Mouse (Mus musculus) CH12.LX (cell line): ENCODE results near the gene Tbx5. TPM values are rescaled to one million over a fixed set of nuclear protein-coding genes. Genes with fewer than 3 reads are reported as not detected.

ENCODE experiments used
- DNase-seq: peaks from one replicate; pipeline ENCODE4 v3.0.0-alpha.2; 2013; ENCODE audit errors: extremely low read depth
- H3K27ac ChIP-seq: 2 replicates; pipeline ENCODE4 v1.5.1; 2012; ENCODE audit warnings: low read depth, mild to moderate bottlenecking, control low read depth, moderate library complexity; ENCODE audit not compliant: insufficient read depth
- H3K27me3 ChIP-seq: replicated peaks from 2 replicates; pipeline ENCODE3; 2012; ENCODE audit warnings: inconsistent platforms
- H3K36me3 ChIP-seq, 2 experiments: replicated peaks in 1 of 2; 2 replicates each; pipeline versions ENCODE3 to v1.6.1; 2012; ENCODE audit warnings: inconsistent platforms in 1 of 2, low read length in 1 of 2, mild to moderate bottlenecking in 1 of 2, mixed read lengths in 1 of 2, moderate library complexity in 1 of 2; ENCODE audit not compliant: control insufficient read depth in 1 of 2, insufficient read depth in 1 of 2
- H3K4me1 ChIP-seq, 2 experiments: 2 replicates each; pipeline ENCODE4 v1.6.1; 2012; ENCODE audit warnings: inconsistent platforms in 1 of 2, moderate library complexity in 1 of 2; ENCODE audit not compliant: insufficient read depth in 2 of 2, control insufficient read depth in 1 of 2
- H3K4me2 ChIP-seq: 2 replicates; pipeline ENCODE4 v1.6.1; 2012; ENCODE audit warnings: low read depth, mild to moderate bottlenecking, control low read depth; ENCODE audit not compliant: poor library complexity, insufficient read depth, severe bottlenecking
- H3K4me3 ChIP-seq, 3 experiments: fragments of 150-350 bp in 1 of 3; sonication (generic) in 1 of 3; replicated peaks in 1 of 3; 2 replicates each; pipeline versions ENCODE3 to v1.5.1; 2011 to 2012; ENCODE audit warnings: low read depth in 2 of 3, low read length in 2 of 3, mild to moderate bottlenecking in 2 of 3, moderate library complexity in 2 of 3, control low read depth in 1 of 3, improper control_type of control experiment in 1 of 3, inconsistent platforms in 1 of 3, mixed read lengths in 1 of 3; ENCODE audit not compliant: poor library complexity in 1 of 3
- H3K79me2 ChIP-seq: replicated peaks from 2 replicates; pipeline ENCODE4 v1.6.1; 2012; ENCODE audit warnings: mild to moderate bottlenecking, moderate library complexity; ENCODE audit not compliant: control insufficient read depth, poor library complexity, insufficient read depth, severe bottlenecking; ENCODE audit errors: extremely low read depth
- H3K9ac ChIP-seq: 2 replicates; pipeline ENCODE4 v1.6.1; 2012; ENCODE audit warnings: low read depth, mild to moderate bottlenecking, control low read depth, moderate library complexity; ENCODE audit not compliant: insufficient read depth
- H3K9me3 ChIP-seq: replicated peaks from 2 replicates; pipeline ENCODE3; 2012; ENCODE audit warnings: low read length, inconsistent platforms, mixed read lengths
- BHLHE40 ChIP-seq: IDR thresholded peaks from 2 replicates; pipeline ENCODE4 v1.6.1; 2011; ENCODE audit warnings: mild to moderate bottlenecking, low read depth, low read length, improper control_type of control experiment
- CHD2 ChIP-seq: IDR thresholded peaks from 2 replicates; pipeline ENCODE4 v1.6.1; 2011; ENCODE audit warnings: low read length, improper control_type of control experiment
- ELF1 ChIP-seq: IDR thresholded peaks from 2 replicates; pipeline ENCODE4 v1.6.1; 2014; ENCODE audit warnings: low read depth, mild to moderate bottlenecking, inconsistent platforms, low read length, improper control_type of control experiment
- ETS1 ChIP-seq: conservative IDR thresholded peaks from 2 replicates; pipeline ENCODE4 v1.6.1; 2012; ENCODE audit warnings: low read depth, mild to moderate bottlenecking, inconsistent platforms, low read length, improper control_type of control experiment, moderate library complexity
- GABPA ChIP-seq: IDR thresholded peaks from 2 replicates; pipeline ENCODE4 v1.6.1; 2012; ENCODE audit warnings: low read depth, low read length, improper control_type of control experiment, inconsistent platforms; ENCODE audit not compliant: insufficient replicate concordance
- HCFC1 ChIP-seq: IDR thresholded peaks from 2 replicates; pipeline ENCODE4 v1.6.1; 2012; ENCODE audit warnings: low read depth, mild to moderate bottlenecking, inconsistent platforms, low read length, improper control_type of control experiment
- JUND ChIP-seq: conservative IDR thresholded peaks from 2 replicates; pipeline ENCODE4 v1.6.1; 2011; ENCODE audit warnings: low read depth, low read length, improper control_type of control experiment
- KAT2A ChIP-seq: IDR thresholded peaks from 2 replicates; pipeline ENCODE4 v1.6.1; 2012; ENCODE audit warnings: low read length, improper control_type of control experiment, inconsistent platforms; ENCODE audit not compliant: insufficient replicate concordance
- MAX ChIP-seq: IDR thresholded peaks from 2 replicates; pipeline ENCODE4 v1.6.1; 2011; ENCODE audit warnings: low read length, improper control_type of control experiment
- MAZ ChIP-seq: IDR thresholded peaks from 2 replicates; pipeline ENCODE4 v1.6.1; 2012; ENCODE audit warnings: low read depth, mild to moderate bottlenecking, inconsistent platforms, low read length, improper control_type of control experiment, moderate library complexity
- MEF2A ChIP-seq: IDR thresholded peaks from 2 replicates; pipeline ENCODE4 v1.6.1; 2014; ENCODE audit warnings: low read depth, mild to moderate bottlenecking, inconsistent platforms, low read length, improper control_type of control experiment, borderline replicate concordance
- MXI1 ChIP-seq: IDR thresholded peaks from 2 replicates; pipeline ENCODE4 v1.6.1; 2011; ENCODE audit warnings: mild to moderate bottlenecking, low read depth, low read length, improper control_type of control experiment
- MYC ChIP-seq: IDR thresholded peaks from 2 replicates; pipeline ENCODE4 v1.6.1; 2011; ENCODE audit warnings: low read depth, mild to moderate bottlenecking, improper control_type of control experiment, low read length
- NRF1 ChIP-seq: IDR thresholded peaks from 2 replicates; pipeline ENCODE4 v1.6.1; 2014; ENCODE audit warnings: low read depth, mild to moderate bottlenecking, inconsistent platforms, low read length, improper control_type of control experiment, moderate library complexity
- PAX5 ChIP-seq: IDR thresholded peaks from 2 replicates; pipeline ENCODE4 v1.6.1; 2012; ENCODE audit warnings: low read length, inconsistent platforms, mixed read lengths
- POLR2A ChIP-seq: IDR thresholded peaks from 2 replicates; pipeline ENCODE4 v1.6.1; 2011; ENCODE audit warnings: low read depth, mild to moderate bottlenecking, improper control_type of control experiment, low read length
- RAD21 ChIP-seq: IDR thresholded peaks from 2 replicates; pipeline ENCODE4 v1.6.1; 2011; ENCODE audit warnings: low read depth, mild to moderate bottlenecking, low read length, improper control_type of control experiment, moderate library complexity
- TBP ChIP-seq: conservative IDR thresholded peaks from 2 replicates; pipeline ENCODE4 v1.6.1; 2011; ENCODE audit warnings: low read depth, low read length, improper control_type of control experiment
- TCF12 ChIP-seq: IDR thresholded peaks from 2 replicates; pipeline ENCODE4 v1.6.1; 2014; ENCODE audit warnings: low read depth, mild to moderate bottlenecking, inconsistent platforms, low read length, improper control_type of control experiment
- USF2 ChIP-seq: conservative IDR thresholded peaks from 2 replicates; pipeline ENCODE4 v1.6.1; 2011; ENCODE audit warnings: low read depth, low read length, improper control_type of control experiment
- ZC3H11A ChIP-seq: IDR thresholded peaks from 2 replicates; pipeline ENCODE4 v1.6.1; 2012; ENCODE audit warnings: low read depth, mild to moderate bottlenecking, inconsistent platforms, low read length, improper control_type of control experiment
- ZKSCAN1 ChIP-seq: IDR thresholded peaks from 2 replicates; pipeline ENCODE4 v1.6.1; 2012; ENCODE audit warnings: low read depth, inconsistent platforms, low read length, improper control_type of control experiment, borderline replicate concordance
- ZMIZ1 ChIP-seq: IDR thresholded peaks from 2 replicates; pipeline ENCODE4 v1.6.1; 2012; ENCODE audit warnings: low read depth, mild to moderate bottlenecking, inconsistent platforms, low read length, improper control_type of control experiment
- ZNF384 ChIP-seq: IDR thresholded peaks from 2 replicates; pipeline ENCODE4 v1.6.1; 2012; ENCODE audit warnings: low read depth, low read length, improper control_type of control experiment, inconsistent platforms
- dilution Hi-C: fragments of 300-500 bp; cut with MboI; formaldehyde crosslinking; loops from 2 replicates; pipeline ENCODE4 v1.14.3; 2020; ENCODE audit warnings: low sequenced_read_pairs; ENCODE audit not compliant: extremely low pct_unique_long_range_greater_than_20kb, extremely low pct_ligation_motif_present
- in situ Hi-C: fragments of 300-500 bp; cut with MboI; formaldehyde crosslinking; loops from 3 replicates; pipeline ENCODE4 v1.14.3; 2019; ENCODE audit warnings: low sequenced_read_pairs, low pct_ligation_motif_present, low pct_unique_long_range_greater_than_20kb, mixed read lengths
- polyA plus RNA-seq: library from polyadenylated mRNA; unstranded; fragments of >175 nt; gene quantifications from 2 replicates; pipeline ENCODE4 v1.2.1, GENCODE M21; 2012; ENCODE audit warnings: low read depth; ENCODE audit not compliant: insufficient read length
- total RNA-seq, 2 experiments: library from RNA; depleted of rRNA; stranded (reverse); fragments of 300-350 nt in 1 of 2; fragments of >200 nt in 1 of 2; gene quantifications; 2 replicates each; pipeline ENCODE4 v1.2.3; 2012 to 2014

The Tbx5 gene
- total and polyA plus RNA-seq, 3 experiments: not detected

DNA sequence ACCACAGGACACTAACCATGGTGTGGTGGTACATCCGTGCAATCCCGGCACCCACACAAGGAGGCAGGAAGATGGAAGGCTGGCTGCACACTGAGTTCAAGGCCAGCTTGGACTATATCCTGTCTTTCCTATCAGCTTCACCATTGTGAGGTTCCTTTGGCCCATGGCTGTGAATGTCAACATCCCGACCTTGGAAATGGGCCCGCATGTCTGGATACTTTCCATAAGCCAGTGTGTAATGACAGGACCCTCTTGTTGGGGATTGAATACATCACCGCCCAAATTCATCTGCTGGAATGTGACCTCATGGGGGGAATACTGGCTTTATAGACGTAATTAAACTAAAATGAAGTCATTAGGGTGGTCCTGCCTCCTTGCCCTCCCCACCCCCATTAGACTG is 12.0 kb upstream of the Tbx5 start:
- Histone ChIP-seq H3K9ac (no peak overlapping the region), H3K4me3 (no peak overlapping the region), H3K27me3 (no peaks in the 10 kb centered on the region), H3K9me3 (peaks cover 90% of the 10 kb centered on the region), H3K79me2 (no peaks in the 10 kb centered on the region), H3K27ac (no peak overlapping the region), H3K4me2 (no peak overlapping the region), H3K36me3 (no peaks in the 10 kb centered on the region), H3K4me1 (no peaks in the 10 kb centered on the region)
- in situ Hi-C loops (no loop called here), dilution Hi-C loops (no loop called here)
- TF ChIP-seq MXI1 (no peak), MAX (no peak), KAT2A (no peak), ZKSCAN1 (no peak), ZC3H11A (no peak), MYC (no peak), HCFC1 (no peak), BHLHE40 (no peak), ZNF384 (no peak), ETS1 (no peak), MEF2A (no peak), GABPA (no peak), ELF1 (no peak), PAX5 (no peak), TBP (no peak), RAD21 (no peak), TCF12 (no peak), MAZ (no peak), USF2 (no peak), CHD2 (no peak)
- DNase-seq: no peak

DNA sequence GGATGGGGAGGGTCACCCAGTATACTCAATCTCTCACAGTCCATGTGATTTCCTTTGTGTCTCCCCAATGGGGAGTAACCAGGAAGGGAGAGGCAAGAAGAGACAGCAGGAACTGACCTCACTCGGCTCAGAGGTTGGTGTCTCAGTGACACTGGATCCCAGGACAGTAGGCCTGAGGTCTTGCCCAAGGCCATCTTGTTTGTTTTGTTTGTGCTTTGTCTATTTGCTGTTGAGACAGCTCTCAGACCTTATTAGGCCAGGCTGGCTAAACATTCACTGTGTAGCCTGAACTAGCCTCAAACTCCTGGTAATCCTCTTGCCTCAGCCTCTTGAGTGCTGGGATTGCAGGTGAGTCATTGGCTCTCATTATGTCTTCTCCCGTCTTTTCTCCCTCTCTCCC is 11.0 kb upstream of the Tbx5 start:
- TF ChIP-seq JUND (no peak), ZMIZ1 (no peak), RAD21 (no peak), USF2 (no peak), MEF2A (no peak), POLR2A (no peak), HCFC1 (no peak), NRF1 (no peak)
- no peaks in the 10 kb centered on the region for H3K79me2 ChIP-seq
- no peaks in the 10 kb centered on the region for H3K27me3 ChIP-seq
- H3K4me3 ChIP-seq: no peak overlapping the region
- DNase-seq: no peak
- no peaks in the 10 kb centered on the region for H3K36me3 ChIP-seq
- dilution Hi-C loops: no loop called here
- H3K27ac ChIP-seq: no peak overlapping the region
- no peak overlapping the region for H3K9ac ChIP-seq
- H3K4me2 ChIP-seq: no peak overlapping the region
- no peaks in the 10 kb centered on the region for H3K4me1 ChIP-seq
- in situ Hi-C loops: no loop called here
- H3K9me3 ChIP-seq: peaks cover 90% of the 10 kb centered on the region
